Mouse (Mus musculus): ENCODE results near the gene Gtf2h3. TPM values are rescaled to one million over a fixed set of nuclear protein-coding genes. Genes with fewer than 3 reads are reported as not detected.
A peak's percentile ranks its signal among the peaks of the same experiment; 100 is the strongest.
"Not testable (repeated sequence)": the region's sequence is repeated elsewhere in the genome, so short reads cannot be mapped to it uniquely, and the experiment has no call there.

Gene Gtf2h3
- polyA plus RNA-seq, 1 experiment from 2014 or later: 50.3 TPM

DNA sequence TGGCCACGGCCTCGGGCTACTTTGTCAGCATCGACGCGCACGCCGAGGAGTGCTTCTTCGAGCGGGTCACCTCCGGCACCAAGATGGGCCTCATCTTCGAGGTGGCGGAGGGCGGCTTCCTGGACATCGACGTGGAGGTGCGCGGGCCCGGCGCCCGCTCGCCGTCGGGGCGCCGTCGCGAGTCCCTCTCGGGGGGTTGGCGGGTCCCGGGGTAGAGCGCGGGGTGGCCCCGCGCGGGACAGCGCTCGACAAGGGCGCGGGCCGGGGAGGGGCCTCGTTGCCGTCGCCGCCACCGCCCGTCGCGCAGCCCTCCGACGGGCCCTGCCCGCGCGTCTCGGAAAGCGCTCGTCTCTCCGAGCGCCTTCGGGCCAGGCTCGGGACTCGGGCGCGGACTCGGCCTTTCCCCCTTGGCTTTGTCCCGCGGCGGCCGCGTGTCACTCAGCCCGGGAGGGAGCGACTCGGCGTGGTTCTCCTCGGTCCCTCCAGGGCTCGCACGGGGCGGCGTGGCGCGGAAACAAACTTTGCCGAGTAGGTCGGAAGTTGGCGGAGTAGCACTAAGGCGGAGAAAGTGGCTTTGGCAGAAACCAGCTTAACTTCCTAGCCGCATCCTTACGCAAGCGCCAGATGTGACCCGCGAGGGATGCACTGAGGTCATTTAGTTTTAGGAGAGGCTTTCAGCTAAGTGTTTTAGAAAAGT is 37.9 kb upstream of the Gtf2h3 start:
- Histone ChIP-seq H3K9me3 (no peaks in the 10 kb centered on the region), H3K9ac (peak overlapping the region; percentile 89), H3K4me2 (peak overlapping the region; percentile 94), H3K27me3 (peaks cover 5% of the 10 kb centered on the region), H3K27ac (peak overlapping the region; percentile 87), H3K36me3 (peaks cover 29% of the 10 kb centered on the region), H3K4me1 (replicated peaks) (peaks cover 23% of the 10 kb centered on the region), H3K4me3 (peak overlapping the region; percentile 93)
- ATAC-seq (ENCODE audit: low FRiP score): peak; percentile 82
- WGBS: under 1% methylated on average over 86 of the region's 89 CpGs

DNA sequence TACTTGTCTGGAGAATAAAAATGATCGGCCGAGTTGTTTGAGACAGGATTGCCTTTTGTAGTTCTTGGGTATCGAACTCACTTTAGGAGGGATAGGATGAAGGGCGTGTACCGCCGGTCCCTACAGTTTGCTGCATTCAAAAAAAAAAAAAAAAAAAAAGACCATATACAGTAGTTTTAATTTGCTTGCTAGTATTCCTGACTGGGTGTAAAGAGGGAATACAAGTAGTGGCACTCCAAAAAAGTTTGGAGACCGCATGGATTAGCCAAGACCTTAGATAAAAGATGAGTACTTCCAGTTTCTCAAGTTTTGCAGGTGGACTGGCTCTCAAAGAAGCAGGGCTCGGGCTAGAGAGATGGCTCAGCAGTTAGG is 37.4 kb upstream of the Gtf2h3 start:
- Histone ChIP-seq H3K4me1 (replicated peaks) (peaks cover 22% of the 10 kb centered on the region), H3K27me3 (peaks cover 4% of the 10 kb centered on the region), H3K9me3 (no peaks in the 10 kb centered on the region), H3K36me3 (peaks cover 34% of the 10 kb centered on the region), H3K4me2 (peak overlapping the region; percentile 94), H3K4me3 (peak overlapping the region; percentile 93), H3K27ac (peak overlapping the region; percentile 87; the same call in 1 of the 2 replicates), H3K9ac (peak overlapping the region; percentile 89)
- 16% methylated on average over 8 of the region's 8 CpGs for WGBS
- ATAC-seq (ENCODE audit: low FRiP score): no peak

DNA sequence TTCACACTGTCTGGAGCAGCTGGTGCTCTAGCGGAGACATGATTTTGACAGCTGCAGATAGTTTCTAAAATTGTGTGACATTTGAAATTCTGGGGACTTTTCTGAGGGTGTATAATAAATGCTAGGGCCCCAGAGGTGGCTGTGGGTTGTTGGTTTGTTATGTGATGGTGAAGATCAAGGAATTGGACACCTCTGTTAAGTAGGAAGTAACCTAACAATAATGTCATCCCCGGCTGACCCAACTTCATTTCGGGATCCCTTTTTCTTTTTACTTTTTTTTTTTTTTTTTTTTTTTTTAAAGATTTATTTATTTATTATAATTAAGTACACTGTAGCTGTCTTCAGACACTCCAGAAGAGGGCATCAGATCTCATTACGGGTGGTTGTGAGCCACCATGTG is 28.2 kb upstream of the Gtf2h3 start:
- 84% methylated on average over 4 of the region's 4 CpGs for WGBS
- ATAC-seq (ENCODE audit: low FRiP score); H3K9ac ChIP-seq; H3K4me3 ChIP-seq; H3K27me3 ChIP-seq; H3K27ac ChIP-seq; H3K4me2 ChIP-seq; H3K9me3 ChIP-seq: not testable (repeated sequence)
- Histone ChIP-seq H3K36me3 (peaks cover 48% of the 10 kb centered on the region), H3K4me1 (replicated peaks) (peaks cover 18% of the 10 kb centered on the region)

DNA sequence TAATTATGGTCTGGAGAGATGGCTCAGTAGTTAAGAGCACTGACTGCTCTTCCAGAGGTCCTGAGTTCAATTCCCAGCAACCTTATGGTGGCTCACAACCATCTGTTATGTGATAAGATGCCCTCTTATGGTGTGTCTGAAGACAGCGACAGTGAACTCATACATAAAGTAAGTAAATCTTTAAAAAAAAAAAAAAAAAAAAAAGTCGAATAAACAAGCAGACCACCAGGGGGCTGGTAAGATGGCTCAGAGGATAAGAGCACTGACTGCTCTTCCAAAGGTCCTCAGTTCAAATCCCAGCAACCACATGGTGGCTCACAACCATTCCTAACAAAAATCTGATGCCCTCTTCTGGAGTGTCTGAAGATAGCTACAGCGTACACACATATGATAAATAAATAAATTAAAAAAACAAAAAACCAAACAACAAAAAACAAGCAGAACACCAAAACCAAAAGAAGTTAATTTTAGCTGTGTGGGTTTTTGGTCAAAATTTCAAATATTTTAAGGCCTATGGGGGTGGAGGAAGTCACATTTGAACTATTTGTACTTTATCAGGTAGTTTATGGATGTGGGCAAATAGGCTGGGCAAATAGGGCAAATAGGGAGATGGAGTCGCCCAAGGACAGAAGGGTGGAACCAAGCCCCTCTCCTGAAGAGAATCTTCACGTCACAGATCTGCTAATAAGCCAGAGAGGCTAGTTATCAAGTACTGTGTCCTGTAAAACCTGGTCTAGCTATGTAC is 27.4 kb upstream of the Gtf2h3 start:
- not testable (repeated sequence) for H3K9me3 ChIP-seq; H3K27me3 ChIP-seq; ATAC-seq (ENCODE audit: low FRiP score)
- Histone ChIP-seq H3K9ac (peak overlapping the region; percentile 89; the same call in 1 of the 2 replicates), H3K4me3 (peak overlapping the region; percentile 93), H3K4me2 (peak overlapping the region; percentile 80), H3K4me1 (replicated peaks) (peaks cover 18% of the 10 kb centered on the region), H3K27ac (peak overlapping the region; percentile 91; the same call in 1 of the 2 replicates), H3K36me3 (peaks cover 48% of the 10 kb centered on the region)
- 39% methylated on average over 5 of the region's 5 CpGs for WGBS

DNA sequence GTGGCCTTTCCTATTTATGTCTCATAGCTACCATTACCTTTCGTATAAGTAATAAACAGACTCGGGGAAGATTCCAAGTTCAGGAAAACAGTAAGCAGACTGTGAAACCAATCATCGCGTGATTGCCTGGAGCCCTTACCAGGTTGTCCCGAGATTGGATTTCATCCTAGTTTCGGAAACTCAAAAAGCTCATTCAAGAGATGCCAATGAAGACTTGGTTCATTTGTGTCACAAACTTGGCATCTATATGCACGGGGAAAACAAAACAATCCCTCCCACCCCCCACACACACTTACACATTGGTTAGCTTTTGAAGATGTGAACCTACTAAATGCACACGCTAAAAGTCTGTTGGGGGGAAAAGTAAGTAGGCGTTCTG is 26.9 kb upstream of the Gtf2h3 start:
- peaks cover 48% of the 10 kb centered on the region for H3K36me3 ChIP-seq
- peak overlapping the region; percentile 89 for H3K9ac ChIP-seq
- peak; percentile 46; the same call in 1 of the 2 replicates for ATAC-seq (ENCODE audit: low FRiP score)
- H3K4me1 ChIP-seq (replicated peaks): peaks cover 18% of the 10 kb centered on the region
- H3K27ac ChIP-seq: peak overlapping the region; percentile 91
- H3K4me3 ChIP-seq: peak overlapping the region; percentile 93
- H3K4me2 ChIP-seq: peak overlapping the region; percentile 80
- no peaks in the 10 kb centered on the region for H3K27me3 ChIP-seq
- WGBS: 16% methylated on average over 9 of the region's 9 CpGs
- H3K9me3 ChIP-seq: no peaks in the 10 kb centered on the region

DNA sequence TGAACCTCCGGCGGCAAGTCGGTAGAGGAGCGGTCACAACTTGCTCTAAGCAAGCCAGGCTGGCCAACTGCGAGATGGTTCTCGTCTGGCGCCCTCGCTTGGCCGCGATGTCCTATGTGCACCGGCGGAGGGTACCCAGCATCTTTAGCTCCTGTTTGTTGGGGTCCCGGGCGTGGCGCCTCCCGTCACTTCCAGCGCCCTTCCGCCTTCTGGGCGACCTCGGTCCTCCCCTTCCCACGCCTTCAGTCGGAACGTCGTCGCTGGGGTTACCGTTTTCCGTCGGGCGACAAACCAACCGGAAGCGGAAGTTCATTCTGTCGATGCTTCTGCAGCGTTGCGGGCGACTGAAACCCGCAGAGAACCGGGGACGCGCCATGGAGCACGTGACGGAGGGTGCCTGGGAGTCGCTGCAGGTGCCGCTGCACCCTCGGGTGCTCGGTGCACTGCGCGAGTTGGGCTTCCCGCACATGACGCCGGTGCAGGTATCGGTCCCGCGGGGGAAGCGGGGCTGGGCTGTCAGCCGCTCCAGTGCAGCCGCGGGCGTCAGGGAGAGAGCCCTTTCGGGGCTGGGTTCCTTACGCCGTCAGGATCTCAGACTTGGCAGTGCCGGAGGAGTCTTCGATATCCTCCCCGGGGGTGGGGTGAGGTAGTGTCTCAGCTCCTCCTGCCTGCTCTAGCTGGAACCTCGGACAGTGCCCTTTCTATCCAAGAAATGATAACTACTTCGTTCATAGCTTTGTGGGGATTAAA is 26.2 kb upstream of the Gtf2h3 start, which contains the start of gene Ddx55:
Gene Ddx55 (plus strand): TSS at position 307 of the 750 bp plus-strand sequence.
- no peaks in the 10 kb centered on the region for H3K27me3 ChIP-seq
- H3K4me1 ChIP-seq (replicated peaks): peaks cover 18% of the 10 kb centered on the region
- WGBS: under 1% methylated on average over 63 of the region's 66 CpGs
- H3K9ac ChIP-seq: peak within 1 kb of the TSS; percentile 89
- peaks cover 47% of the 10 kb centered on the region for H3K36me3 ChIP-seq
- H3K4me3 ChIP-seq: peak within 1 kb of the TSS; percentile 93
- peak within 1 kb of the TSS; percentile 91 for H3K27ac ChIP-seq
- no peaks in the 10 kb centered on the region for H3K9me3 ChIP-seq
- peak within 1 kb of the TSS; percentile 80 for H3K4me2 ChIP-seq
- ATAC-seq (ENCODE audit: low FRiP score): peak; percentile 92

DNA sequence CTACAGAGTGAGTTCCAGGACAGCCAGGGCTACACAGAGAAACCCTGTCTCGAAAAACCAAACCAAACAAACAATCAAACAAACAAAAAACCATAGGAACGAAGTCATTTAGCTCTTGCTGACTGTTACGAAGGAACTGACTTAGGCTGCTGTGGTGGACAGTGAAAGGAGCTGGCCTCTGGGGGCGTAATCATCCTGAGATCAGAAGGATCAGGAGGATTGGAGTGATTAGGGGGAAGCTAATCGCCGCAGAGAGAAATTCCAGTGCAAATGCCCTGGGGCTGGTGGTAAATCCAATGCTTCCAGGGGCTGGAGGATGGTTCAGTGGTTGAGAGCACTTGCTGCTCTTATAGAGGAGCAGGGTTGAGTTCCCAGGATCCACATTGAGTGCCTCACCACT is 25.3 kb upstream of the Gtf2h3 start:
- 83% methylated on average over 6 of the region's 6 CpGs for WGBS
- Histone ChIP-seq H3K27me3 (no peaks in the 10 kb centered on the region), H3K36me3 (peaks cover 47% of the 10 kb centered on the region), H3K4me1 (replicated peaks) (peaks cover 18% of the 10 kb centered on the region), H3K9me3 (no peaks in the 10 kb centered on the region), H3K4me2 (peak overlapping the region; percentile 80), H3K9ac (peak overlapping the region; percentile 89), H3K27ac (no peak overlapping the region), H3K4me3 (peak overlapping the region; percentile 93)
- ATAC-seq (ENCODE audit: low FRiP score): no peak

DNA sequence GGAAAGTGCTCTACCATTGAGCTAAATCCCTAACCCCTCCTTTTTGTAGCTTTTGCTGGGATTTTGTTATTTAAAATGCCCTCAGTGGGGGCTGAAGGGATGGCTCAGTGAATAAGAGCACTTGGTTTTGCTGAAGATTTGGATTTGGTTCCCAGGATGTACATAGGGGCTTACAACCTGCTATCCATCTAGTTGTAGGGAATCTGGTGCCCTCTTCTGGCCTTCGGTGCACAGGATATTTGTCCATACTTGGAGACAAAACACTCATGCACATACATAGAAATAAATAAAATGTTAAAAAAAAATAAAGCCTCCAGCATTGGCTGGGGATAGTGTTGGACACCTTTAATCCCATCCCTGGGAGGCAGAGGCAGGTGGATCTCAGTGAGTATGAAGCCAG is 23.8 kb upstream of the Gtf2h3 start:
- no peak overlapping the region for H3K4me3 ChIP-seq
- no peak overlapping the region for H3K27ac ChIP-seq
- H3K9me3 ChIP-seq: no peaks in the 10 kb centered on the region
- WGBS: 85% methylated on average over 1 of the region's 1 CpGs
- peaks cover 59% of the 10 kb centered on the region for H3K36me3 ChIP-seq
- H3K27me3 ChIP-seq: no peaks in the 10 kb centered on the region
- ATAC-seq (ENCODE audit: low FRiP score): no peak
- peaks cover 18% of the 10 kb centered on the region for H3K4me1 ChIP-seq (replicated peaks)
- H3K9ac ChIP-seq: no peak overlapping the region
- H3K4me2 ChIP-seq: no peak overlapping the region

DNA sequence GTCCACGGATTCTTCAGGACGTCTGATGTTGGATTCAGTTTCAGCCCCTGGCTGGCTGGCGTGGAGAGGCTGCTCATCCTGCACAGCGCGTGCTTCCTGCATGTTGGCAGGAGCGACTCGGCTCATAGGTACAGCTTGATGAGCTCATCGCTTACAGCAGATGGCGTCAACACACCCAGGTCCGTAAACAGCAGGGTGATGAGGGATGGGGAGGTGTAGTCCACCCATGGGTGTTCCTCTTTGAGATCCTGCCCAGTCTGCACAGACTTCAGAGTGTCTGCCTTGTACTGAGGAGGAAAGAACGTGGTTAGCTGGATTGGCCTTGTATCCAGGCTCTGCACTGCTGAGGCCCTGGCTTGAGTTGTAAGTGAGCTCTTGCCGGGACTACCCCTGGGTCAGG is 7.9 kb upstream of the Gtf2h3 start:
- ATAC-seq (ENCODE audit: low FRiP score): no peak
- WGBS: 88% methylated on average over 12 of the region's 12 CpGs
- H3K4me1 ChIP-seq (replicated peaks): no peaks in the 10 kb centered on the region
- H3K9me3 ChIP-seq: no peaks in the 10 kb centered on the region
- H3K4me2 ChIP-seq: no peak overlapping the region
- H3K9ac ChIP-seq: no peak overlapping the region
- H3K27ac ChIP-seq: no peak overlapping the region
- H3K4me3 ChIP-seq: no peak overlapping the region
- peaks cover 98% of the 10 kb centered on the region for H3K36me3 ChIP-seq
- H3K27me3 ChIP-seq: no peaks in the 10 kb centered on the region

DNA sequence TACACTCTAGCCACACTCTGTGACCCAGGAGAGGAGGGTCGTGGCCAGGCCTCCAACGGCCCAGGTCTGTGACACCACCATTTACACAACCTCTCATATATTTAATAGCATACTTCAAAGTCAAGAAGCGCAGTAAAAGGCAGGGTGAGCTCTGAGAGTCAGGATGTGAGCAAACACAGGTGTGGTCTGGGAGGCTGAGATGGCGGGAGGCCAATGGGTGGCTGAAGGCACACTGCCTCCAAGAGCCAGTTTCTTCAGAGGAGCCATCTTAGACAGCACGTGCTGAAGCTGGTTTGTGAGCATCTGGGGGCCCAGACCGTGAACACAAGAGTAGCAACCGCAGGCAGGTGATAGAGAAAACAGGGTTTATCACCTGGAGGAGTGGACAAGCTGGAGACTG is 3.5 kb upstream of the Gtf2h3 start:
- Histone ChIP-seq H3K36me3 (peaks cover 67% of the 10 kb centered on the region), H3K4me3 (no peak overlapping the region), H3K27ac (no peak overlapping the region), H3K4me2 (no peak overlapping the region), H3K27me3 (no peaks in the 10 kb centered on the region), H3K9ac (no peak overlapping the region), H3K9me3 (no peaks in the 10 kb centered on the region), H3K4me1 (replicated peaks) (peaks cover 26% of the 10 kb centered on the region)
- ATAC-seq (ENCODE audit: low FRiP score): no peak
- WGBS: 95% methylated on average over 7 of the region's 7 CpGs

DNA sequence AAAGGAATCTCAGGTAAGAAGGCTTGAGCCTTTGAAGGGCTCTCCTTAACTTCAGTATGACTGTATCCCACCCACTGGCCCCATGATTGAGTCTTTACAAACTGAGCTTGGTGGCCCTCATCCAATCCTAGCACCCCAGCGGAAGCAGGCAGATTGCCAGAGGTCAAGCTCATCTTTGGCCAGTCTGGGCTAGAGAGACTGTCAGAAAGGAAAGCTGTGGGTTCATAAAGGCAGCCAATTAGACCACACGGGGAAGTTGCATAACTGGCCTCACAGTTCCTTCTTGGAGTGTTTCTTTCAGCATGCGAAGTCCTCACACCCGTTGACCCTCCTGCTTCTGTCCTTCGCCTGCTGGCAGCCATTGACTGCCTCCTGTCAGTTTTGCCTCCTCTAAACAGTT is 3.6 kb downstream of the Gtf2h3 start:
- Histone ChIP-seq H3K27me3 (no peaks in the 10 kb centered on the region), H3K4me3 (no peak overlapping the region), H3K4me1 (replicated peaks) (peaks cover 27% of the 10 kb centered on the region), H3K9me3 (no peaks in the 10 kb centered on the region), H3K36me3 (peaks cover 50% of the 10 kb centered on the region), H3K4me2 (no peak overlapping the region), H3K9ac (no peak overlapping the region), H3K27ac (no peak overlapping the region)
- ATAC-seq (ENCODE audit: low FRiP score): no peak
- WGBS: 90% methylated on average over 5 of the region's 5 CpGs

DNA sequence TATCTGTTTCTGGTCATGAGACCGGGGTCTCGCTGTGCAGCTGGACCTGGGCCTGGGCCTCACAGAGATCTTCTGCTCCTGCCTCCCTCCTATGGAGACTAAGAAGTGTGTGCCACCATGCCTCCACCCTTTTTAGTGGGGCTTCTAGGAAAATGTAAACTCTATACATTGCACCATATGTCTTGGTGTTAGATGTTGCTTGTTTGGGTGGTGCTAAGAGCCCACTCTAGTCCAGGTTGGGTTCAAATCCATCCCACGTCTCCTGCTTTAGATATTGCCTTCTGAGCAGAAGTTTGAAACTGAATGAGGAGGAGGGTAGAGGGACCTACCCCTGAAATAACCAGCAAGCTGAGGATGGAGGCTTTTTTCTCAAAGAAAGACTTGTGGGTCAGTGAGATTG is 13.8 kb downstream of the Gtf2h3 start:
- 94% methylated on average over 3 of the region's 3 CpGs for WGBS

More for the DNA sequence above, 13.8 kb downstream of the Gtf2h3 start:
- Histone ChIP-seq H3K4me2 (no peak overlapping the region), H3K27me3 (no peaks in the 10 kb centered on the region), H3K9ac (no peak overlapping the region), H3K27ac (no peak overlapping the region), H3K4me3 (no peak overlapping the region), H3K36me3 (peaks cover 85% of the 10 kb centered on the region), H3K4me1 (replicated peaks) (no peaks in the 10 kb centered on the region), H3K9me3 (no peaks in the 10 kb centered on the region)
- no peak for ATAC-seq (ENCODE audit: low FRiP score)
